Mouse (Mus musculus): ENCODE measurements around the gene Aldh1a3. TPM values are rescaled to one million over a fixed set of nuclear protein-coding genes. Genes with fewer than 3 reads are reported as not detected.

The Aldh1a3 gene
- polyA plus RNA-seq, 1 experiment from 2014 or later: 9.6 TPM

- Histone ChIP-seq H3K4me1 (replicated peaks; ENCODE audit: control insufficient read depth, insufficient read depth) (no peaks in the 10 kb centered on the region), H3K9ac (ENCODE audit: low read length) (no peak overlapping the region), H3K27ac (replicated peaks) (no peak overlapping the region), H3K36me3 (ENCODE audit: control insufficient read depth, insufficient read depth, low read length) (no peaks in the 10 kb centered on the region), H3K4me2 (replicated peaks; ENCODE audit: low read depth) (no peak overlapping the region), H3K27me3 (ENCODE audit: control insufficient read depth, insufficient read depth, low read length) (no peaks in the 10 kb centered on the region), H3K4me3 (ENCODE audit: low read depth, low read length) (no peak overlapping the region), H3K9me3 (ENCODE audit: control insufficient read depth, low read length) (no peaks in the 10 kb centered on the region)
- 80% methylated on average over 4 of the region's 4 CpGs for WGBS
- DNase-seq (ENCODE audit: low spot score) (no peak), ATAC-seq (ENCODE audit: low FRiP score, low TSS enrichment) (no peak)
- TF ChIP-seq EP300 (optimal IDR thresholded peaks at IDR 0.05): no peak
- no peak for TF ChIP-seq CTCF (IDR thresholded peaks at IDR 0.05; ENCODE audit: low read depth)
Measured at GRCm38 (mm10) chr7:66351074-66351473, 76.2 kb downstream of the Aldh1a3 start.

GRCm38 (mm10) chr7:66349670-66350069 lies 77.6 kb downstream of the Aldh1a3 start:
- ATAC-seq (ENCODE audit: low FRiP score, low TSS enrichment) (peak; percentile 69; the same call in 1 of the 2 replicates), DNase-seq (ENCODE audit: low spot score) (peak; percentile 46)
- Histone ChIP-seq H3K4me2 (replicated peaks; ENCODE audit: low read depth) (no peak overlapping the region), H3K4me3 (ENCODE audit: low read depth, low read length) (no peak overlapping the region), H3K4me1 (replicated peaks; ENCODE audit: control insufficient read depth, insufficient read depth) (no peaks in the 10 kb centered on the region), H3K27ac (replicated peaks) (no peak overlapping the region), H3K27me3 (ENCODE audit: control insufficient read depth, insufficient read depth, low read length) (no peaks in the 10 kb centered on the region), H3K36me3 (ENCODE audit: control insufficient read depth, insufficient read depth, low read length) (no peaks in the 10 kb centered on the region), H3K9ac (ENCODE audit: low read length) (no peak overlapping the region), H3K9me3 (ENCODE audit: control insufficient read depth, low read length) (no peaks in the 10 kb centered on the region)
- TF ChIP-seq CTCF (IDR thresholded peaks at IDR 0.05; ENCODE audit: low read depth) (no peak), EP300 (optimal IDR thresholded peaks at IDR 0.05) (no peak)
- 42% methylated on average over 11 of the region's 11 CpGs for WGBS

- no peaks in the 10 kb centered on the region for H3K4me1 ChIP-seq (replicated peaks; ENCODE audit: control insufficient read depth, insufficient read depth)
- H3K9ac ChIP-seq (ENCODE audit: low read length): no peak overlapping the region
- no peak overlapping the region for H3K27ac ChIP-seq (replicated peaks)
- no peaks in the 10 kb centered on the region for H3K9me3 ChIP-seq (ENCODE audit: control insufficient read depth, low read length)
- WGBS: 81% methylated on average over 10 of the region's 10 CpGs
- H3K36me3 ChIP-seq (ENCODE audit: control insufficient read depth, insufficient read depth, low read length): no peaks in the 10 kb centered on the region
- ATAC-seq (ENCODE audit: low FRiP score, low TSS enrichment) (no peak), DNase-seq (ENCODE audit: low spot score) (no peak)
- no peak overlapping the region for H3K4me2 ChIP-seq (replicated peaks; ENCODE audit: low read depth)
- H3K4me3 ChIP-seq (ENCODE audit: low read depth, low read length): no peak overlapping the region
- no peak for TF ChIP-seq CTCF (IDR thresholded peaks at IDR 0.05; ENCODE audit: low read depth)
- no peaks in the 10 kb centered on the region for H3K27me3 ChIP-seq (ENCODE audit: control insufficient read depth, insufficient read depth, low read length)
Measured at GRCm38 (mm10) chr7:66348588-66348987, 78.7 kb downstream of the Aldh1a3 start.

- Histone ChIP-seq H3K36me3 (ENCODE audit: control insufficient read depth, insufficient read depth, low read length) (no peaks in the 10 kb centered on the region), H3K4me3 (ENCODE audit: low read depth, low read length) (no peak overlapping the region), H3K27ac (replicated peaks) (no peak overlapping the region), H3K4me2 (replicated peaks; ENCODE audit: low read depth) (no peak overlapping the region), H3K27me3 (ENCODE audit: control insufficient read depth, insufficient read depth, low read length) (no peaks in the 10 kb centered on the region), H3K9ac (ENCODE audit: low read length) (no peak overlapping the region), H3K9me3 (ENCODE audit: control insufficient read depth, low read length) (no peaks in the 10 kb centered on the region), H3K4me1 (replicated peaks; ENCODE audit: control insufficient read depth, insufficient read depth) (no peaks in the 10 kb centered on the region)
- no peak for ATAC-seq (ENCODE audit: low FRiP score, low TSS enrichment)
- no peak for TF ChIP-seq CTCF (IDR thresholded peaks at IDR 0.05; ENCODE audit: low read depth)
- DNase-seq (ENCODE audit: low spot score): no peak
- WGBS: 48% methylated on average over 9 of the region's 9 CpGs
Measured at GRCm38 (mm10) chr7:66346959-66347663, 80.2 kb downstream of the Aldh1a3 start.

GRCm38 (mm10) chr7:66343307-66343706 lies 84.0 kb downstream of the Aldh1a3 start:
- H3K27me3 ChIP-seq (ENCODE audit: control insufficient read depth, insufficient read depth, low read length): no peaks in the 10 kb centered on the region
- DNase-seq (ENCODE audit: low spot score) (no peak), ATAC-seq (ENCODE audit: low FRiP score, low TSS enrichment) (no peak)
- 56% methylated on average over 5 of the region's 5 CpGs for WGBS
- no peak overlapping the region for H3K4me2 ChIP-seq (replicated peaks; ENCODE audit: low read depth)
- no peak for TF ChIP-seq EP300 (optimal IDR thresholded peaks at IDR 0.05)
- TF ChIP-seq CTCF (IDR thresholded peaks at IDR 0.05; ENCODE audit: low read depth): no peak
- no peak overlapping the region for H3K9ac ChIP-seq (ENCODE audit: low read length)
- no peak overlapping the region for H3K4me3 ChIP-seq (ENCODE audit: low read depth, low read length)
- no peak overlapping the region for H3K27ac ChIP-seq (replicated peaks)
- H3K9me3 ChIP-seq (ENCODE audit: control insufficient read depth, low read length): no peaks in the 10 kb centered on the region
- H3K4me1 ChIP-seq (replicated peaks; ENCODE audit: control insufficient read depth, insufficient read depth): peaks cover 8% of the 10 kb centered on the region
- no peaks in the 10 kb centered on the region for H3K36me3 ChIP-seq (ENCODE audit: control insufficient read depth, insufficient read depth, low read length)

- WGBS: 75% methylated on average over 6 of the region's 6 CpGs
- TF ChIP-seq CTCF (IDR thresholded peaks at IDR 0.05; ENCODE audit: low read depth) (no peak), EP300 (optimal IDR thresholded peaks at IDR 0.05) (no peak)
- peaks cover 8% of the 10 kb centered on the region for H3K4me1 ChIP-seq (replicated peaks; ENCODE audit: control insufficient read depth, insufficient read depth)
- no peaks in the 10 kb centered on the region for H3K9me3 ChIP-seq (ENCODE audit: control insufficient read depth, low read length)
- ATAC-seq (ENCODE audit: low FRiP score, low TSS enrichment) (no peak), DNase-seq (ENCODE audit: low spot score) (no peak)
- no peak overlapping the region for H3K4me3 ChIP-seq (ENCODE audit: low read depth, low read length)
- H3K9ac ChIP-seq (ENCODE audit: low read length): peak overlapping the region; percentile 27; the same call in 1 of the 2 replicates
- no peak overlapping the region for H3K4me2 ChIP-seq (replicated peaks; ENCODE audit: low read depth)
- H3K27ac ChIP-seq (replicated peaks): no peak overlapping the region
- H3K36me3 ChIP-seq (ENCODE audit: control insufficient read depth, insufficient read depth, low read length): no peaks in the 10 kb centered on the region
- no peaks in the 10 kb centered on the region for H3K27me3 ChIP-seq (ENCODE audit: control insufficient read depth, insufficient read depth, low read length)
Measured at GRCm38 (mm10) chr7:66342831-66343230, 84.5 kb downstream of the Aldh1a3 start.

All from stomach, postnatal 0 days (tissue).